Mouse (Mus musculus) layer of hippocampus, postnatal 25 days (tissue): ENCODE results near the gene D430041D05Rik. TPM values are rescaled to one million over a fixed set of nuclear protein-coding genes. Genes with fewer than 3 reads are reported as not detected.
A peak's percentile ranks its signal among the peaks of the same experiment; 100 is the strongest.

ENCODE experiments used
- DNase-seq, 2 experiments: peaks; one replicate each; pipeline ENCODE4 v3.0.0; 2022; ENCODE audit warnings: mixed read lengths in 2 of 2, low spot score in 1 of 2; ENCODE audit errors: extremely low spot score in 1 of 2
- total RNA-seq, 2 experiments: library from RNA; stranded (reverse); gene quantifications; 2 replicates each; pipeline ENCODE4 v1.2.3; 2021

Gene D430041D05Rik
- total RNA-seq, 2 experiments from 2014 or later = 87.9 to 95.4 TPM

- DNase-seq = peak; percentile 60 to 65
These were observed 677 bp downstream of the D430041D05Rik start for GRCm38 (mm10) chr2:104409851-104410821.

DNA sequence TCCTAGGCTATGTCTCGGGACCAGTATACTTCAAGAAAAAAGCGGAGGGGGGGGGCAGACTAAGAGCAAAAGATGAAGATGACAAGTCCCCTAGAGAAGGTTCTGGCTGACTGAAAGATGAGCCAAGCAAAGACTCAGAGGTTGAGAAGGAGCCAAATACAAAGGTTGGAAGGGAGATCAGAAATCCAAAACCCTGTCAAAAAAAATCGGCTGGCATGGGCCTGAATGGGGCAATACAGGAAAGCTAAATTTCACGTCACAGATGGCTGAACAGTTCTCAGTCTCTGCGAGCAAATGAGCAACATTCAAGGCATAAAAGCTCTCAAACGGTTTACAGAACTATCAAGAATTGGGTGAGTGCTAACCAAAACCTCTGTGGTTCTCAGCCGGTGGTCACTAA is 2.5 kb downstream of the D430041D05Rik start:
- no peak for DNase-seq

DNA sequence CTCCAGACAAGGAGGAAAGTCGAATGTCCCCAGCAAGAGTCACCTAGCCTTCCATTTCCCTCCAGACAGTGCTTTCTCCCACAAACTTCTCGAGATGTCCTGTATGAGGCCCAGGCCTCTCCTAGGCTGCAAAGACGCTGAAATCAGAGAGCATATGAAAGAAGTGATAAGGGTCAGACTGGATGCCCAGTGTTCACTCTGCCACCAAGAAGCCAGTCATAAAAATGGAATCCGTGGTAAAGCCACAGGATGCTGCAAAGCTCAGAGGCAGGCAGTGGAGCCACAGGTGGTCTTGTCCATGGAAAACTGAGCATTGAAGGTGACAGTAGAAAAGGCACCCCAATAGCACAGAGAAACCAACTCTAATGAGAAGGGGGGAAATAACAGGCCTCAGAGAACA is 2.9 kb downstream of the D430041D05Rik start:
- no peak for DNase-seq

GRCm38 (mm10) chr2:104404036-104404435 is 6.8 kb downstream of the D430041D05Rik start:
- no peak for DNase-seq

GRCm38 (mm10) chr2:104398651-104399290 is 12.0 kb downstream of the D430041D05Rik start:
- no peak for DNase-seq

DNA sequence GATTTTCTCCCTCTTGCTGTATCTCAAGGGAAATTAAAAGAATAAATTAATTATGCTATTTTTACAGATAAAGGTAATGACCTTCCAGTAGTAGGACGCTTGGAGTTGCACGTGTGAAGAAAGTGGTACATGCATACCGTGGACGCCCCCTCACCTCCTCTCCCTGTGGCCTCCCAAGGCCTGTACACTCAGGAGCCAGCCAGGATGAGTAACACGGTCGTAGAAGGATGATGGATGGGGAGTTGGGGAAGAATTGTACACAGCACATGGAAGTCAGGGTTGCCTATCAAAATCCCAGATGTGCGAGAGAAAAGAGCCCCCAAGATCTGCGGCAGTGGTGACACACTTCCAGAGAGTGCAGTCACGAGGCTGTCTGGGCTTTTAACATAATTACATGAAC is 14.9 kb downstream of the D430041D05Rik start:
- no peak for DNase-seq

- DNase-seq = no peak
These were observed 16.0 kb downstream of the D430041D05Rik start for GRCm38 (mm10) chr2:104394769-104395168.

DNA sequence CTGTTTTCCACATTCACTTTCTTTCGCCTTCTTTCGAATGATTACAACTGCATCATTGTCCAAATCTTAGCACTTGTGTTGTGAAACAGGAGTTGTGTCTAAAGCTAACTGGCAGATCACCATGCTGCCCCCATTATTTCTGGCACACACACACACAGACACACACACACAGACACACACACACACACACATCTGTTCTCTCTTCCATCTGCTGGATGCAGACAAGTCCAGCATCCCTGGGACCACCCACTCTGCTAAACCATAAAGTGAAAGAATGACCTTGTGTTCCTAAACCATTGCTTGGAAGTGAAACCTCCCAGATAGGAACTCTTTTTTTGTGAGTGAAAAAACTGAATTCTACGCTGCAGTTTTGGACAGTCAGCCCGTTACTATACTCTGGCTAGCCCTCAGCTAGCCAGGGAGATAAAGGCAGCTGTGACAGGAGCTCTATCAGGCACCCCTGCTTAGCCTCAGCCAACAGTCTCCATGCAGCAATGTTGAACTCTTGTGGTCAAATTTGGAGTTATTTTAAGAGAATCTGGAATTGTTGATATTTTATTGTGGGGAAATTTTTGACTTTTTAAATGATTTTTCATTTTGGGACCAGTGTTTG is 18.0 kb downstream of the D430041D05Rik start:
- no peak for DNase-seq

- no peak for DNase-seq
These were observed 21.6 kb downstream of the D430041D05Rik start for GRCm38 (mm10) chr2:104389231-104389630.

DNA sequence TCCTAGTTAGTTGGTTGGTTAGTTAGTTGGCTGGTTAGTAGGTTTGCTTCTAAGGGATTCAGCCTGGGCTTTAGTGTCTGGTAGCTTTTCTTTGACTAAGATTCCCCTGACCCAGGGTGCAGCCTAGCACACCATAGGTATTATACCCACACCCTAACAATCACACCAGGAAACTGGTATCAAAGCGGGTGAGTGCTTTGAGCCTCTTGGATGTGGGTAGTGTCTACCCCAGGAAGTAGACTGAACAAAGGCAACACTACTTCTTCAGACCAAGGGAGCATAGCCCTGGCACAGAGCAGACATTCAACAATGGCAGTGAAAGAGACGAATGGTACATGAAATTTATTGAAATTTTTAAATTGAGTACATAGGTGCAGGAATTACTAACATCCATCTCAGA is 24.9 kb downstream of the D430041D05Rik start:
- DNase-seq = no peak

GRCm38 (mm10) chr2:104383589-104383988 is 27.2 kb downstream of the D430041D05Rik start:
- DNase-seq = no peak

DNA sequence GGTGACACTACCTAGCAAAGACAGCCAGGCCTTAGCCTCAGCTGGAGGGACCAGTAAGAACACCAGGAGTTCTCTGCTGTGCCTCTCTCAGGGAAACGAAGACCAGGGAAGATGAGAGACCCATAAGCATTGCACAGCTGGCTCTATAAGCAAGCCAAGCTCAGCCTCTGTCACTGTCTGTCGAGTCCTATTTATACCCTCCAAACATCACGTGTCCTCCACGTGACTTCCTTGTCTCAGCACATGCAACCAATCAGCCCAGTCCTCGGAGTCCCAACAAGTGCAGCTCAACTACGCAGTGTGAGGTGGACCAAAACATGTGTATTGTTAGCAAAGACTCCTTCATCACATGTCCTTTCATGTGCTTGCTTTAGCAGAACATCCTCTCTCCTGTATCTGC is 28.0 kb downstream of the D430041D05Rik start:
- DNase-seq = no peak

DNA sequence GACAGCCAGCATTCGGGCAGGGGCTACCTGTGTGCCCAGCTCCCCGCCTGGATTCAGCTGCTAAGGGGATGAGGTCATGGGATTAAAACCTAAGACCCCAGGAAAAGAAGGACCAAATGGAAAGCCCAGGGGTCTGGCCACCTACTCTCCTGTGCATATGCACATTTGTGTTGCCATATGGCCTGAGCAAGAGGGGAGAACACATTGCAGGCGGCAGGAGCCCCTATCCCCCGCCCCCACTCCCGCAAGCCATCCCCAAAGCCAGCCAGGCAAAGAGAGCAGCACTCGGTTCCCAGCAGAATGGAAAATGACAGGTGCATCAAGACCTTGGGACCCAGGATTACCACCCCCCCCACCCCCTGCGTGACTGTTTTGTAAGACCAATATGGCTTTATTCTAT is 31.5 kb downstream of the D430041D05Rik start:
- DNase-seq = no peak

DNA sequence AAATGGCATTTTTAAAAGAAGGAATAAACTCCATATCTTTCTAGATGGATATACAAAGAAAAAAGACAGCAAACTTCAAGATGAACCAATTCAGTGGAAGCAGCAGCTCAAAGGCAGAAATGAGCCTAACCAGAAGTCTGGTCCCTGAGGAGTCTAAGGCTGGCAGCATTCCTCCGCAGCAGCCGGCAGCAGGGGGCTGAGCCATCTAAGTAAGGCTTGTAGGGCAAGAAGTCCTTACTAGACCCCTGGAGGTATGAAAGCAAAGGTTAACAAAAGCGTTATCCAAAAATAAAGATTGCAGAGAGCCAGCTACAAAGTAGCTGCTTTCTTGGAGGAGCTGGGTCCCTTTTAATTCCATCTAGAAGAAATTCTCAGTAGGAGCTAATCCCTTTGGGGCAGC is 32.0 kb downstream of the D430041D05Rik start:
- no peak for DNase-seq

GRCm38 (mm10) chr2:104377990-104378389 is 32.8 kb downstream of the D430041D05Rik start:
- DNase-seq = no peak

GRCm38 (mm10) chr2:104372156-104372555 is 38.7 kb downstream of the D430041D05Rik start:
- DNase-seq = no peak

DNA sequence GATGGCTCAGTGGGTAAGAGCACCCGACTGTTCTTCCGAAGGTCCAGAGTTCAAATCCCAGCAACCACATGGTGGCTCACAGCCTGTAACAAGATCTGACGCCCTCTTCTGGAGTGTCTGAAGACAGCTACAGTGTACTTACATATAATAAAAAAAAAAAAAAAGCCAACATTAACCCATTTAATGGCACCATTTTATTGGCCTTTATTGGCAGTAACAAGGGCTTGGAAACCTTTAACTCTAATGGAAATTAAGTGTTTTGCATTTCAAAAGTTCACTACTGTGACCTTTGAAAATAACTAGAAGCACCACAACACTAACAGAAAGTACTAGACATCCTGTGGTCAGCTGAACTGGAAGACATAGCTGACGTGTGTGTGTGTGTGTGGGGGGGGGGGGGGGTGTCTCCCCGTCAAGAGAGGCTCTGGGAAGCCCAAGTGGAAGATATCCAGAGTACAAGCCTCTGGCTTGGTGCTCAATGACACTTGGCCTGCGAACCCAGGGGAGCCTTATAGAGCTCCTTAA is 39.1 kb downstream of the D430041D05Rik start:
- DNase-seq = no peak

- DNase-seq = no peak
These were observed 42.9 kb downstream of the D430041D05Rik start for GRCm38 (mm10) chr2:104367836-104368298.

GRCm38 (mm10) chr2:104367291-104367690 is 43.5 kb downstream of the D430041D05Rik start:
- DNase-seq = no peak

- no peak for DNase-seq
These were observed 51.5 kb downstream of the D430041D05Rik start for GRCm38 (mm10) chr2:104359305-104359704.

DNA sequence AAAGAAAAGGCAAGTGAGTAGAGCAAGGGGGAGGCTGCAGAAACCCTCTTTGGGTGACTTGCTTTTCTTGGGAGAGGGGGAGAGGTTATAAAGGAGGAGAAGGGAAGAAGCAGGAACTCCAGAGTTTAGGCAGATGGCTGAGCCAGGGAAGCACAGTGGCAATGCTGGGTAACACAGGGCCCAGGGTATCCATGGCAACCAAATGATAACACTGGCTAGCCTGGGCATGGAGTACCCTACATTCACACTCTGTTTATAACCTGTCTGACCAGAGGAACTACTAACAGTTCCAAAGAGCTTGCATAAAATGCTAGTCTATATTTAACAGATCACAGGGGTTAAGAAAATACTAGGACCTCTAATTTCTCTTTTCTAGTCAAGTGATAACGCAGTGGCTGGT is 51.9 kb downstream of the D430041D05Rik start:
- no peak for DNase-seq
